Mouse (Mus musculus) cerebellum, adult 18-20 months (tissue): ENCODE results near the gene Olfr1122.
"Not testable (repeated sequence)": the region's sequence is repeated elsewhere in the genome, so short reads cannot be mapped to it uniquely, and the experiment has no call there.

ENCODE experiments used
- DNase-seq, 2 experiments: peaks; one replicate each; pipeline ENCODE4 v3.0.0; 2021

Gene Olfr1122

GRCm38 (mm10) chr2:87385549-87385948 lies at the start of gene Olfr1122:
Olfr1122 (plus strand) TSS chr2:87385849.
- DNase-seq, result no peak

GRCm38 (mm10) chr2:87354515-87354914 lies 31.1 kb upstream of the Olfr1122 start, which contains the start of gene Olfr1120:
Olfr1120 (plus strand) TSS chr2:87354815.
- DNase-seq, result no peak

GRCm38 (mm10) chr2:87360121-87360520 lies 25.5 kb upstream of the Olfr1122 start:
- not testable (repeated sequence) for DNase-seq

GRCm38 (mm10) chr2:87369595-87369994 lies 16.1 kb upstream of the Olfr1122 start, which contains the start of gene Olfr1121:
Olfr1121 (plus strand) TSS chr2:87369895.
- no peak for DNase-seq

- peak; percentile 57 to 66 for DNase-seq
Observed at GRCm38 (mm10) chr2:87371726-87372125, 13.9 kb upstream of the Olfr1122 start.

- no peak for DNase-seq
Observed at GRCm38 (mm10) chr2:87383935-87384334, 1.7 kb upstream of the Olfr1122 start.

- not testable (repeated sequence) for DNase-seq
Observed at GRCm38 (mm10) chr2:87393605-87394004, 8.0 kb downstream of the Olfr1122 start.

- DNase-seq, result not testable (repeated sequence)
Observed at GRCm38 (mm10) chr2:87394686-87395085, 9.0 kb downstream of the Olfr1122 start.

GRCm38 (mm10) chr2:87416335-87416734 lies 30.7 kb downstream of the Olfr1122 start, which contains the start of gene Olfr1123:
Olfr1123 (plus strand) TSS chr2:87416635.
- no peak for DNase-seq

- DNase-seq, result no peak
Observed at GRCm38 (mm10) chr2:87429975-87430374, 44.3 kb downstream of the Olfr1122 start, which contains the start of gene Olfr1124. Olfr1124 (plus strand) TSS chr2:87430275.

- DNase-seq, result no peak
Observed at GRCm38 (mm10) chr2:87437731-87438130, 52.1 kb downstream of the Olfr1122 start.
